Mouse (Mus musculus): ENCODE results near the gene Diexf.

The Diexf gene

DNA sequence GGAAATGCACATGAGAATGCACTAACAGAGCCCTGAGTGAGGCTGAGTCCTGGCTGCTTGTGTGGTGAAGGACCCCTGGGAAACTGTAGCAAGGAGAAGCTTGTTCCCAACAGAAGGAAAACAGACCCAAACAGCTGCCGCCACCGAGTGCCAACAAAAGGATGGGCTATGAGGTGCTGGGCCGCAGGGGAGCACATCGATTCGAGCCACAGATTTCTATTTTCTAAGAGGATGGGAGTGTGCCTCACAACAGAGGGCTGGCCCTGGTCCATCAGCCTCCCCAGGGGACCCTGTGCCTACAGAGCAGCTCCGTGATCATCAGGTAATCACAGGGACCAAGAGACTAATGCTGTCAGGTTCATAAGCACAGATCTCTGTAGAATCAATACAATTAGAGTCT, 40.9 kb downstream of the Diexf start:
- in situ Hi-C loops (cut with MboI, MseI), result no loop called here

DNA sequence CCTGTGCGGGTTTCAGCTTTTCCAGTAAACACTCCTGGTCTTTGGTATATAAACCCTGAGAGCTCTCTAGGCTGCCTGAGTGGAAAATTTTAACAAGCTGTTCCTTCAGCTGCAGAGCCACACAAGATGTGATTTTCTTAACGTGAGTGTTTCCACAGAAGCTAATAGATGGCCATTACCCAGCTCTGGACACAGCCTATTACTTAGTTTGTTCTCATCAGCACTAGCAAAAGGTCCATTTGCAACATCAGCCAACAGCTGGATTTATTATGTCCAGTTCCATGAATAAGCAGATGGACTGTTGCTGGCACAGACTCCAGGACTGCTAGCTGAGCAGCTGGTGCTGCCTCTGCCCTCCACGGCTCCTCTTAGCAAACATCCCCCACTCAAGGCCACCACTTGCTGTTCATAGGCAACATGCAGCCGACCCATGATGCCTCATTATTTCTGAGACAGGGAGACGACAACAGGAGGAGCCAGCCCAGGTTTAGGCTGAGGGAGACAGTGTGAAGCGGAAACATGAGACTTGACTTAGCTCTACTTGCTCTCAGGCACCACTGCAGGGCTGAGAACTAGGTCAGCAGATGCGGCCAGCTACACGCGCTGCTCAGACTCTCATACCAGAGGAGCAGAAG, 43.1 kb downstream of the Diexf start:
- in situ Hi-C loops (cut with MboI, MseI), result no loop called here

DNA sequence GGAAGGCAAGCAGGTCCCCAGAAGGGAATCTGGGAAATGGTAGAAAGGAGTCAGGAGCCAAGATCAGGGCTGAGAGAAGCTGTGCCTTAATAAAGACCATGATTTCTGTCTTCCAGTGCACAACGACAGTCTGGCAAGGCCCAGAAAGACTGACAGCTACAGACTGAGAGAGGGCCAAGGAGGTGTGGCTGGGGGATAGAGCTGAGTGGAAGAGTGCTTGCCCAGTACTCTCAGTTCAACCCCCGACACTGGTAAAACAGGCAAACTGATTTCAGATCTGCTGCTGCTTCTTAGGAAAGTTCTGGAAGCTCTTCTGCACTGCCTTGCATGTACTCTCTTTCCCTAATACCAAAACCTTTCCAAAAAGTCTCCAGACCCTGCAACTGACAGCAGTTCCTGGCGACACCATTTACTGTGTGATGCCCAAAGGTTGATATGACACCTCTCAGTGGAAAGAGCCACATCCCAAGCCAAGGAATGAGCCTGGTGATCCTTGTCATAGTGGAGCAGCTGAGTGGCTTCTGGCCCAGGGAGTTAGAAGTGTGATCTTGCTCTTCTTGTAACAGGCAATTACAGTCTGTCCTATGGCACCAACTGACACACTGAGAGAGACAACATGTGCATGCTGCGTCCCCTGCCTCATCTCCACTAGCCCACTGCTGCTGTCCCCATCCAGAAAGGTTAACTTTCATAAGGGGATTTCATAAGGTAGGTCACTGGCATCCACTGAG, 43.8 kb downstream of the Diexf start:
- in situ Hi-C loops (cut with MboI, MseI), result no loop called here

DNA sequence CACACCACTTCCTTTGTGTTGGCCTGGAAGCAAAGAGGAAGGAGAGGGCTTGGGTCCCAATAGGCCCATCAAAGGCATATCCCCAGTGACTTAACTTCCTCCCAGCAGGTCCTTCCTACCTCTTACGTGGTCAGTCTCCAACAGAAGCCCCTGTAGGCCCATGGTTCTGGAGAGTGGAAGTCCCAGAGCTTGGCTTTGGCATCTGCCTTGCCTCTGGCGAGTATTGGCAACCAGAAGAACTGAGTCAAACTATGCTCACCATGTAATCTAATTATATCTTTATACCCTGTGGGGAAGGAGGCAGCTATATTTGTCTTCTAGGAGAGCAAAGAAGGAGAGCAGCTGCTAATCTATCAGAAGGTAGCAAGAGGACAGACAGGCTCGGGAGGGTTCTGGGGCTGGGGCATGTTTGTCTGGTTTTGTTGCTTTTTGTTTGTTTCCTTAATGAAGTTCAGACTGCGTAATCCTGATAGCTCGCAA, 44.5 kb downstream of the Diexf start:
- in situ Hi-C loops (cut with MboI, MseI), result no loop called here

DNA sequence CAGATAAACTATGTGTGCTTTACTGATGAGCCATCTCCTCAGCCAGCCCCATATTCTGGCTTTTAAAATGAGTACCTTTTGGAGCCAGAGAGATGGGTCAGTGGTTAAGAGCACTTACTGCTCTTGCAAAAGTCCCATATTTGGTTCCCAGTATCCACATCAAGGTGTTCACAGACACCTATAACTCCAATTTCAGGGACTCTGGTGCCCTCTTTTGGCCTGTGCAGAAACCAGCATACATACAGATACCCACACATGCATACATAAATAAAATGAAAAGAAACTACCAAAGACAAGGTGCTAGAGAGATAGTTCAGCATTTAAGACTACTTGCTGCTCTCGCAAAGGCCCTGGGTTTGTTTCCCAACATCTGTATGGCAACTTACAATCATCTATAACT, 46.1 kb downstream of the Diexf start:
- in situ Hi-C loops (cut with MboI, MseI), result loop anchor here (5.0 kb wide), 1 partner anchor 82 kb away; no protein-coding TSS in a partner anchor

DNA sequence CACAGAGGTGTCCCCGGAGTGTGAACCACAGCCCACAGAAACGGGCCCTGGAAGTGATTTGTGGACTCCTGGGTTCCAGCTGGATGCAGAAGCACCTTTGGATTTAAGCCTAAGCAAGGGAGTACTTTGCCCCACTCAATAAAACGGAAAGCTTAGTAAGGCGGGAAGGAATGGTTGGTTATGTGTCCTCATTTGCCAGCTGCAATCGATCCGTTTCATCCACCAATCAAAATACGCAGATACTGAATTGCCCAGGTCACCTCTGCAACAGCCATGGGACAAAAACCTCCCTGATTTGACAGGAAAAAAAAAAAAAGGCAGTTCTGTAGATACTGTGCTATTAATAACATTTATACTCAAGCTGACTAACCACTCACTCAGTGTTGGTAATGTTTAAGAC, 47.0 kb downstream of the Diexf start:
- in situ Hi-C loops (cut with MboI, MseI), result loop anchor here (5.0 kb wide), 1 partner anchor 81 kb away; no protein-coding TSS in a partner anchor

DNA sequence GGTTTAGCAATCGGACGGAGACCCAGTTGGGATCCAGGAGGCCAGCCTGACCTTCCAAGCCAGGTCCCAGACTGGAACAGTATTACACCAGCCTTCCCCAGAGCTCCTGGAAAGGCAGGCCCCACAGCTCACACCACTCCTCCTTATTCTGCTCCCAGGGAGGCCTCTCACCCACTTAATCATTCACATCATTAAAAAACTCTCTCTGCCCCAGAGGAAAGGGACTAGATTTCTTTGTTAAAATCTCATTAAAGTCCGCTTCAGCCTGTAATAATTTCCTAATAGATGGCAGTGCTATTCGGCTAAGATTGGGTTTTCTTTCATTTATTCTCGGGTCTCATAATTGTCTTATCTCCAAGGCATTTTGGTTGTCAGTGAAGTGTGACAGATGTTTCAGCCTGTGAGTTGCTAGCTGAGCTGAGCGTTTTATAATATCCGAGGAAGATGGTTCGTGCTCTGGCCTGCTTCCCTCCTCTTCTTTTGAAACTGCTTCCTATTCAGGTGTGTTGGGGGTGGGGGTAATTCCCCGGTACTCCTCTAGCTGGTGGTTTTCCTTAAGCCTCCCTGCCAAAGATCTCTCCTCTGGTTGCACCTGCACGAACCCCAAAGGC, 47.7 kb downstream of the Diexf start:
- in situ Hi-C loops (cut with MboI, MseI), result loop anchor here (5.0 kb wide), 1 partner anchor 80 kb away; no protein-coding TSS in a partner anchor

DNA sequence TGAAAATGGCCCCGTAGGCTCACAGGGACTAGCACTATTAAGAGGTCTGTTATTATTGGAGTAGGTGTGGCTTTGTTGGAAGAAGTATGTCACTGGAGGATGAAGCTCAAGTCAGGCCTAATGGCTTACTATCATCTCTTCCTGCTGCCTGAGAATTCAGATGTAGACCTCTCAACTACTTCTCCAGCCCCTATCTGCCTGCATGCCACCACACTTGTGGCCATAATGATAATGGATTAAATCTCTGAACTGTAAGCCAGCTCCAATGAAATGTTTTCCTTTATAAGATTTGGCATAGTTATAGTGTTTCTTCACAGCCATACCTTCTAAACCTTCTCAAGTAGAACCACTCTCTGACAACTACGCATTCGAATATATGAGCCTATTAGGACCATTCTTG, 67.5 kb downstream of the Diexf start:
- in situ Hi-C loops (cut with MboI, MseI), result no loop called here

DNA sequence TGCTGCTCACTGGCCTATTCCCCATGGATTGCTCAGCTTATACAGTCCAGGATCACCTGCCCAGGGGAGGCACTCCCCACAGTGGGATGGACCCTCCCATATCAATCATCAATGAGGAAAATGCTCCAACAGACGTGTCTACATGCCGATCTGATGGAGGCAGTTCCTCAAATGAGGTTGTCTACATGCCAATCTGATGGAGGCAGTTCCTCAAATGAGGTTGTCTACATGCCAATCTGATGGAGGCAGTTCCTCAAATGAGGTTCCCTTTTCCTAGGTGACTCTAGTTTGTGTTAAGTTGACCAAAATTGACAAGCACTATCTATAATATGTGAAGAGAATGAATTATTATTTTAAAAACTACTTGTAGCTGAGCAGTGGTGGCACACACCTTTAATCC, 69.9 kb downstream of the Diexf start:
- in situ Hi-C loops (cut with MboI, MseI), result no loop called here

DNA sequence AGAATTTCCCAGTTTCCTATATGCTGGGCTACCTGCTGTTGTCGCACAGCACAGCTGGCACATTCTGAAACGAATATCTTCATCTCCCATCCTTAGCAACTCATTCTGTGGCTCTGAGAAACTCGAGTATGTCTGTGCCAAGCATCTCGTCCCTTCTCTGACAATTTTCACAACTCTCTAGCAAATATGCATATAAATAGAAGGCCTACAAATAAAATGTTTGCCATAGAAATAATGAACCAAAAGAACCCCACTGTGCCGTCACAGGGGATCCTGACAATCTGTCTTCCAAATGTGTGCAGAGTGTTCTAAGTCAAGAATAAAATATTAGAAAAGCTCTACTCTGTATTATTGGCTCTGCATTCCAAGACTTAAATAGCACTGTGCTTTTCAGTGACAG, 70.5 kb downstream of the Diexf start:
- in situ Hi-C loops (cut with MboI, MseI), result no loop called here

DNA sequence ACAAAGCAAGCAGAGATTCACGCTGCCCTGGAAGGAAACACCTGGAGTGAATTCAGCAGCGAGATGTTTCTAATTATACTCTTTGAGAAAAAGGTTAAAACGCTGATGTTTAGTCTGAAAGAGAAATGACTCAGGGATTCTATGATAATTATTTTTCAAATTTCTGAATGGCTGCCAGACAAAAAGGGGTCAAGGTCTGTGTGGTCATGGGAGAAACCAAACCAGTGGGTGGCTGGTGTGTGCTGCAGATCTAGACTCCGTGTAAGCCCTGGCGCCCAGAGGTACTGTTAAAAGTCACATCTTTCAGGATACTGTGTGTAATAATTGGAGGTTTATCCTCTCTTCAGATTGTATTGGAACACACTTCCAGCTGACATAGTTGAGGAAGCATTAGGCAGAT, 75.7 kb downstream of the Diexf start:
- in situ Hi-C loops (cut with MboI, MseI), result no loop called here

DNA sequence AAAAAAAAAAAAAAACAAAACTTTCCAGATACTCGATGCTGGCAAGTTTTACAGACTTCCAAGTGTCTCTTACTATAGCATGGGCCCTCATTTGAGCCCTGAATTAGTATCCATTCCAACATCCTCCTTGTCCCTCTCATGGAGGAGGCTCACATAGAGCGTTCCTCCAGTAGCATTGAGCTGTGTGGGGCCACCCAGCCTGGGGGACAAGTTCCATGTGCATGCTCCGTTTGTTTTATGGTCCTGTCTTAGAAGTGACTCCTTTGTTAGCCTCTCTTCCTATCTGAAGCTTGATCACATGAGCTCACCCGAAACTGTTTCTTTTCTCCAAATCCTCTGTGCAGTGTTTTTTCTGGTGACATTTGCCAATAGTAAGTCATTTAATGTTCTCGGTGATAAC, 77.0 kb downstream of the Diexf start:
- in situ Hi-C loops (cut with MboI, MseI), result no loop called here

DNA sequence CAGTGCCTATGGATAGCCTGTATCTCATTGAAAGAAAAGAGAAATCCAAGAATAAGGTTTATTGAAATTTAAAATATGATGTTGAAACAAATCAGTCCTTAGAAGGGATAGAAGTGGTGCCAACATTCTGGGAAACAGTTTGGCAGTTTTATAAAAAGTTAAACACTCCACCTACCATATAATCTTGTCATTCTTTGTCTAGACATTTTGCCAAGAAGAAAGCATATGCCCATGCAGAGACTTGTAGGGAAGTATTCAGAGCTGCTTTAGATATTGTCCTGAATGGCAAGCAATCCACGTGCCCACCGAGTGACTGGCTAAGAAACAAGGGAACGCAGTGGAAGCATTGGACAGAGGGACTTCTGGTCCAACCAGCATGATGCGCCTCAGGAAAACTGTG, 82.5 kb downstream of the Diexf start:
- in situ Hi-C loops (cut with MboI, MseI), result no loop called here

DNA sequence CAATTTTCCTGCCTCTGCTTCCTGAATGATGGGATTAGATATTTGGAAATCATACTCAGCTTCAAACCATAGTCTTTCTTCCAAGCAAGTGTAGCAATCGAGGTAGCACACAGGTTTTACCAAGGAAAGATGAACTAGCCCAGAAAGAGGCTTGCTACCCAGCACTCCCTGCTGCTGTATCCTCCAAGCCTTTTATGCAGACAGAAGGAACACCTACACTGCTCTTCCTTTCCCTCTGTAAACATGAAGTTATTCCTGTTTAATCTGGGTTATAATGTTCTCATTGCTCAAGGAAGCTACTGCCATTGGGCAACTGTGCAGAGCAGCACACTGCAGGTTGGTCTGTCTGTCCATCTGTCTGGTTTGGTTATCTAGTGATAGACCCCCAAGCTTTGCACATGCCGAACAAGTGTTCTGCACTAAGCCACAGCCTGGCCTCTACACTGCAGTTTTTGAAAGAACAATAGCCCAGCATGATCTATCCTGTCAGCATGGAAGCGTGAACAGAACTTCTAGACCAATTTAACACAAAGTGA, 87.2 kb downstream of the Diexf start:
- in situ Hi-C loops (cut with MboI, MseI), result no loop called here
